Mouse (Mus musculus): ENCODE measurements around the gene Gab2. TPM values are rescaled to one million over a fixed set of nuclear protein-coding genes. Genes with fewer than 3 reads are reported as not detected.
A peak's percentile ranks its signal among the peaks of the same experiment; 100 is the strongest.

The Gab2 gene
- total and polyA plus RNA-seq, 3 experiments, result 0.12 to 0.50 (median 0.30) TPM

GRCm38 (mm10) chr7:97298279-97298678 lies 216.9 kb downstream of the Gab2 start:
- Histone ChIP-seq H3K4me3 (replicated peaks in 1 of 3; ENCODE audit: low read depth in 2 of 3, low read length in 2 of 3, poor library complexity in 1 of 3) (no peak overlapping the region), H3K4me2 (ENCODE audit: insufficient read depth, low read depth, poor library complexity, severe bottlenecking) (no peak overlapping the region), H3K9ac (ENCODE audit: insufficient read depth, low read depth) (no peak overlapping the region), H3K79me2 (replicated peaks; ENCODE audit: control insufficient read depth, extremely low read depth, insufficient read depth, poor library complexity, severe bottlenecking) (no peaks in the 10 kb centered on the region), H3K36me3 (replicated peaks in 1 of 2; ENCODE audit: control insufficient read depth in 1 of 2, insufficient read depth in 1 of 2, low read length in 1 of 2) (no peaks in the 10 kb centered on the region), H3K9me3 (replicated peaks; ENCODE audit: low read length) (no peaks in the 10 kb centered on the region), H3K27me3 (replicated peaks) (no peaks in the 10 kb centered on the region), H3K27ac (ENCODE audit: insufficient read depth, low read depth) (no peak overlapping the region), H3K4me1 (ENCODE audit: control insufficient read depth in 1 of 2, insufficient read depth in 2 of 2) (peaks cover 10 to 27% of the 10 kb centered on the region in 2 experiments; a peak in 3 of 4 replicates)
- dilution Hi-C loops (cut with MboI; ENCODE audit: extremely low pct_ligation_motif_present, extremely low pct_unique_long_range_greater_than_20kb, low sequenced_read_pairs) (no loop called here), in situ Hi-C loops (cut with MboI; ENCODE audit: low pct_ligation_motif_present, low pct_unique_long_range_greater_than_20kb, low sequenced_read_pairs) (loop anchor here (10.0 kb wide), 2 partner anchors 213 to 323 kb away; partner anchors contain the start of gene Gab2)
- DNase-seq (ENCODE audit: extremely low read depth), result peak; percentile 17
- 0 out of 2 replicates have a peak, but pooled peaks have one; percentile 32 for TF ChIP-seq ZNF384 (IDR thresholded peaks at IDR 0.05; ENCODE audit: low read depth, low read length)
- TF ChIP-seq JUND (conservative IDR thresholded peaks at IDR 0.05; ENCODE audit: low read depth, low read length), result peak; percentile 87
- TF ChIP-seq MEF2A (IDR thresholded peaks at IDR 0.05; ENCODE audit: borderline replicate concordance, low read depth, low read length), result peak; percentile 74; the same call in 1 of the 2 replicates
- TF ChIP-seq IRF4 (IDR thresholded peaks at IDR 0.05; ENCODE audit: low read depth, low read length), result peak; percentile 95
- peak; percentile 96 for TF ChIP-seq RCOR1 (conservative IDR thresholded peaks at IDR 0.05; ENCODE audit: low read depth, low read length)
- TF ChIP-seq CTCF (conservative IDR thresholded peaks at IDR 0.05 in 1 of 2, IDR thresholded peaks at IDR 0.05 in 1 of 2; ENCODE audit: low read depth in 2 of 2, low read length in 2 of 2), result no peak
- TF ChIP-seq TCF12 (IDR thresholded peaks at IDR 0.05; ENCODE audit: low read depth, low read length), result peak; percentile 72; the same call in 1 of the 2 replicates
- no peak for TF ChIP-seq RAD21 (IDR thresholded peaks at IDR 0.05; ENCODE audit: low read depth, low read length)
- TF ChIP-seq MAZ (IDR thresholded peaks at IDR 0.05; ENCODE audit: low read depth, low read length), result 0 out of 2 replicates have a peak, but pooled peaks have one; percentile 67
- TF ChIP-seq CHD1 (IDR thresholded peaks at IDR 0.05; ENCODE audit: low read depth, low read length), result no peak
- no peak for TF ChIP-seq MXI1 (IDR thresholded peaks at IDR 0.05; ENCODE audit: low read depth, low read length)
- TF ChIP-seq MAFK (IDR thresholded peaks at IDR 0.05; ENCODE audit: insufficient replicate concordance, low read length), result peak; percentile 83
- TF ChIP-seq SIN3A (IDR thresholded peaks at IDR 0.05; ENCODE audit: low read length), result peak; percentile 63; the same call in 1 of the 2 replicates
- TF ChIP-seq MAX (IDR thresholded peaks at IDR 0.05; ENCODE audit: low read length), result no peak
- peak; percentile 38; the same call in 1 of the 2 replicates for TF ChIP-seq MYC (IDR thresholded peaks at IDR 0.05; ENCODE audit: low read depth, low read length)
- TF ChIP-seq NRF1 (IDR thresholded peaks at IDR 0.05; ENCODE audit: low read depth, low read length), result no peak
- TF ChIP-seq POLR2AphosphoS2 (IDR thresholded peaks at IDR 0.05; ENCODE audit: low read depth, low read length), result no peak
- peak; percentile 66 for TF ChIP-seq CHD2 (IDR thresholded peaks at IDR 0.05; ENCODE audit: low read length)
- TF ChIP-seq ETS1 (conservative IDR thresholded peaks at IDR 0.05; ENCODE audit: low read depth, low read length), result peak; percentile 63; the same call in 1 of the 2 replicates
- TF ChIP-seq BHLHE40 (IDR thresholded peaks at IDR 0.05; ENCODE audit: low read depth, low read length), result peak; percentile 85
- peak; percentile 89 for TF ChIP-seq JUN (IDR thresholded peaks at IDR 0.05; ENCODE audit: insufficient read depth, low read depth, low read length)
- peak; percentile 95 for TF ChIP-seq EP300 (IDR thresholded peaks at IDR 0.05; ENCODE audit: low read length)
